Mouse (Mus musculus) liver, embryonic 14.5 days (tissue): ENCODE data around the gene Tedc2. TPM values are rescaled to one million over a fixed set of nuclear protein-coding genes. Genes with fewer than 3 reads are reported as not detected.

Experiments
- ATAC-seq: fragments of 200-750 bp; cut with Nextera tagmentation; 2 replicates; pipeline ENCODE4 v1.8.0; 2017; ENCODE audit warnings: moderate number of reproducible peaks, mild to moderate bottlenecking, moderate library complexity; ENCODE audit not compliant: insufficient read depth
- DNase-seq, 3 experiments: peaks; one replicate each; pipeline ENCODE4 v3.0.0-alpha.2; 2012 to 2013; ENCODE audit warnings: low read depth in 3 of 3, low spot score in 3 of 3
- H3K27ac ChIP-seq: fragments of 300-500 bp; sonication (generic); 2 replicates; pipeline ENCODE4 v1.5.1; 2014; ENCODE audit warnings: moderate library complexity, mild to moderate bottlenecking, control low read depth, inconsistent platforms
- H3K27me3 ChIP-seq: fragments of 300-500 bp; sonication (generic); 2 replicates; pipeline ENCODE4 v1.6.1; 2014; ENCODE audit warnings: mild to moderate bottlenecking, low read length, moderate library complexity; ENCODE audit not compliant: control insufficient read depth, insufficient read depth
- H3K36me3 ChIP-seq: fragments of 300-500 bp; sonication (generic); replicated peaks from 2 replicates; pipeline ENCODE4 v1.6.1; 2014; ENCODE audit warnings: low read depth; ENCODE audit not compliant: control insufficient read depth, insufficient read depth
- H3K4me1 ChIP-seq, 2 experiments: fragments of 200-500 bp in 1 of 2; fragments of 300-500 bp in 1 of 2; sonication (generic) in 1 of 2; replicated peaks; 2 replicates each; pipeline ENCODE4 v1.6.1; 2012 to 2014; ENCODE audit warnings: antibody characterized with exemption in 1 of 2, inconsistent platforms in 1 of 2, low read length in 1 of 2; ENCODE audit not compliant: control insufficient read depth in 2 of 2, insufficient read depth in 2 of 2
- H3K4me2 ChIP-seq: fragments of 300-500 bp; sonication (generic); 2 replicates; pipeline ENCODE4 v1.6.1; 2014; ENCODE audit warnings: low read depth, mild to moderate bottlenecking, control low read depth, moderate library complexity
- H3K4me3 ChIP-seq, 2 experiments: fragments of 200-500 bp in 1 of 2; fragments of 300-500 bp in 1 of 2; sonication (generic) in 1 of 2; 2 replicates each; pipeline ENCODE4 v1.5.1; 2012 to 2014; ENCODE audit warnings: low read depth in 2 of 2, low read length in 2 of 2, mild to moderate bottlenecking in 2 of 2, control low read depth in 1 of 2, inconsistent platforms in 1 of 2, moderate library complexity in 1 of 2; ENCODE audit not compliant: insufficient read depth in 1 of 2
- H3K9ac ChIP-seq: fragments of 300-500 bp; sonication (generic); replicated peaks from 2 replicates; pipeline ENCODE4 v1.6.1; 2014; ENCODE audit warnings: mild to moderate bottlenecking, control low read depth, moderate library complexity
- H3K9me3 ChIP-seq: fragments of 300-500 bp; sonication (generic); 2 replicates; pipeline ENCODE4 v1.6.1; 2016; ENCODE audit warnings: low read length, mixed read lengths; ENCODE audit not compliant: control insufficient read depth
- CTCF ChIP-seq: IDR thresholded peaks from 2 replicates; pipeline ENCODE4 v1.5.1; 2016; ENCODE audit warnings: antibody characterized with exemption, low read depth, control low read depth
- EP300 ChIP-seq: IDR thresholded peaks from 2 replicates; pipeline ENCODE4 v1.6.1; 2016; ENCODE audit warnings: antibody characterized with exemption, low read depth
- WGBS: fragments of 180-500 bp; shearing (Covaris S2); extraction: QIAGEN DNeasy Blood & Tissue Kit; methylation state at CpG from one replicate; pipeline ENCODE4 v1.1.7; 2014; ENCODE audit not compliant: insufficient replicate concordance; 5-methylcytosine and 5-hydroxymethylcytosine counted together
- polyA plus RNA-seq, 2 experiments: library from polyadenylated mRNA; depleted of rRNA in 1 of 2; stranded (reverse) in 1 of 2; unstranded in 1 of 2; fragments of >200 nt; fragmentation: Nextera tagmentation in 1 of 2; extraction: Ambion mirVana in 1 of 2; gene quantifications; 2 replicates each; pipeline versions ENCODE4 v1.2.1 to v1.2.3; 2012 to 2014

The Tedc2 gene
- polyA plus RNA-seq, 2 experiments: 7.9 to 18.3 TPM

DNA sequence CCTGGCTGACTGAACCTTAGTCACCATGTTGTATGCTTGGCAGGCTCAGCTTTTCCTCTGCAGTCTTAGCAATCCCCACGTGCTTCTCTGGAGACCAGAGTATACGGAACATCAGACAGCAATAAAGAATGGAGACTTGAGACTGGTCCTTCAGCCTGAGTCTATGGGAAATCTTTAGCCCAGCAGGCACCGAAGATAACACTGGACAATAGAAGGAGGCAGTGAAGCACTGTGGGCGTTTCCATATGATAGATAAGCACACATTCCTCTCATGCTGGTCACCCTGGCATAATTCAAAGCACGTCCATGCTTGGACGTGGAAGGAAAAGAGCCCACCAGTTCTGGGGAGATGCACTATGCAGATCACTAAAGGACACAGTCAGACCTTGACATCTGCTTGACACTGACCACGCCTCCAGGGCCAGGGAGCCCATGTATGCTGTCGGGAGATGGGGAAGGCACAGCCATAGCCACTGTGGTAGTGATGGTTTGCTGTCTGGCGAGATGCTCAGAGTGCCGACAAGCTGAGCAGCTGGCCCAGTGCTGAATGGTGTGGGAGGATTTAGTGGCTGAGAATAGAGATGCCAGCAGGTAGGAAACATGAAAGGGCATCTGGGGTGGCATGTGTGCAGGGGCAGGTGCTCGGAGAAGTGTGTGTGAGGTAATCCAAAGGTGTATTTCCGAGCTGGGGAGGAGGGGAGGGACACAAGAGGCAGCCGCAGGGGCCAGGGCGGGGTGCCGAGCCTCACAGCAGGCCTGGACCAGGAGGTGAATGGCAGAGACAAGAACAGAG lies 23.4 kb downstream of the Tedc2 start:
- Histone ChIP-seq H3K4me2 (peak overlapping the region; percentile 29; the same call in 1 of the 2 replicates), H3K27me3 (no peaks in the 10 kb centered on the region), H3K9me3 (no peaks in the 10 kb centered on the region), H3K9ac (no peak overlapping the region; the same call in none of the 2 replicates), H3K4me3 (0 out of 4 replicates have a peak overlapping the region, but pooled peaks of 1 of the 2 experiments have one; percentile 5), H3K4me1 (peaks cover 75 to 87% of the 10 kb centered on the region in 2 experiments), H3K27ac (peak overlapping the region; percentile 13; the same call in 1 of the 2 replicates), H3K36me3 (no peaks in the 10 kb centered on the region; the same call in 1 of the 2 replicates)
- 44% methylated on average over 15 of the region's 15 CpGs for WGBS
- DNase-seq (peak; percentile 58 to 60 (median 59)), ATAC-seq (peak; percentile 35)
- TF ChIP-seq CTCF: no peak
- peak; percentile 32; the same call in 1 of the 2 replicates for TF ChIP-seq EP300

DNA sequence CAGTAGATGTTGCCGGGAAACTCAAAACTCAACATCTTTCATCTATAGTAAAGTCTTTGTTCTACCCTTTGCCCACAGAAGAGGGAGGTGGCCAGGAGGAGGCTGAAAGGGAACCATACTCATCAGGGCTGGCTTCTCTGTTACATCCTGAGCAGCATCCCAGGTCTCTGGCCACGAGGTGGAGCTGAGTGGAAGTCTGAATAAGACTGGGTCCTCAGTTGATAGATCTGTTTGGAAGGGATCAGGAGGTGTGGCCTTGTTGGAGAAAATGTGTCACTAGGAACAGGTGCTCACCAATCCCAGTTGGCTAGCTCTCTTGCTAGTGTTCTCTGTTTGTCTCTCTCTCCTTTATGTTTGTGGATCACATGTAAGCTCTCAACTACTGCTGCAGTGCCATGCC lies 25.3 kb downstream of the Tedc2 start:
- Histone ChIP-seq H3K9ac (no peak overlapping the region), H3K9me3 (no peaks in the 10 kb centered on the region), H3K4me3 (no peak overlapping the region), H3K27ac (no peak overlapping the region), H3K4me2 (no peak overlapping the region), H3K36me3 (no peaks in the 10 kb centered on the region), H3K4me1 (peaks cover 58 to 72% of the 10 kb centered on the region in 2 experiments), H3K27me3 (no peaks in the 10 kb centered on the region)
- TF ChIP-seq CTCF (no peak), EP300 (no peak)
- ATAC-seq: no peak
- WGBS: 75% methylated on average over 2 of the region's 2 CpGs
- no peak for DNase-seq

DNA sequence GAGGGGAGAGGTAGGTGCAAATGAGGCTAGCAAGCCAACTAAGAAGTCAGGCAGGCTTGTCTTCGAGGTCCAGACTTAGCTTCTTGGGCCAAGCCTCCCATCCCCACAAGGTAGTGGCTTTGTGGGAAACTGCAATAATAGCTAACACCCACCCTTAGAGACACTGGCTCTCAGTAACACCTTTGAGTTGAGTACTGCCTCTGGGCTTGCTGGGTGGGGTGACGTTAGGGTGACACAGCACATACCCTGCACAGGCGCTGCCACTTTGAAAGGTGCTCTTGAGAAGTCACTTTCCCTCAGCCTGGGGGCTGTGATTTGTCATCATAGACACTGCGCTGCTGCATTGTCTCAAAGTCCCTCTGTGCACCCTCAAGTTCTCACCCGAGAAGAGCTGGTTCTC lies 26.9 kb downstream of the Tedc2 start:
- H3K4me3 ChIP-seq: no peak overlapping the region
- H3K27me3 ChIP-seq: no peaks in the 10 kb centered on the region
- ATAC-seq (peak; percentile 67), DNase-seq (no peak)
- no peaks in the 10 kb centered on the region for H3K9me3 ChIP-seq
- peaks cover 44 to 56% of the 10 kb centered on the region in 2 experiments for H3K4me1 ChIP-seq
- peak overlapping the region; percentile 56 for H3K27ac ChIP-seq
- no peak for TF ChIP-seq EP300
- no peak for TF ChIP-seq CTCF
- H3K4me2 ChIP-seq: peak overlapping the region; percentile 35
- 66% methylated on average over 5 of the region's 5 CpGs for WGBS
- peaks cover 5% of the 10 kb centered on the region for H3K36me3 ChIP-seq
- H3K9ac ChIP-seq: peak overlapping the region; percentile 36; the same call in 1 of the 2 replicates

DNA sequence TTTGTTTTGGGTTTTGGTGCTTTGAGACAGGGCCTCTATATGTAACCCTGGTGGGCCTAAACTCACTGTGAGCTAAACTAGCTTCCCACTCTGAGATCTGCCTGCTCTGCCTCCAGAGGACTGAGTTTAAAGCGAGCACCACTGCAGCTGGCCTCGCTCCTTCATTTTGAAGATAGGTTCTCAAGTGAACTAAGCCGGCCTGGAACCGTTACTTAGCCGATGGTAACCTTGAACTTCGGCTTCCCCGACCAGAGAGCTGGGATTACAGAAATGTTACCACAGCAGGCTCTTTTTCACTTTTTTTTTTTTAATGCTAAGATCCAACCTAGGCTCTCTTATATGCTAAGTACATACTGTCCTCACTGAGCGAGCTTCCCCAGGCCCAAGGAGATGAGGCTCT lies 27.4 kb downstream of the Tedc2 start:
- WGBS: 81% methylated on average over 8 of the region's 8 CpGs
- peak overlapping the region; percentile 56 for H3K27ac ChIP-seq
- H3K4me2 ChIP-seq: peak overlapping the region; percentile 35

DNA sequence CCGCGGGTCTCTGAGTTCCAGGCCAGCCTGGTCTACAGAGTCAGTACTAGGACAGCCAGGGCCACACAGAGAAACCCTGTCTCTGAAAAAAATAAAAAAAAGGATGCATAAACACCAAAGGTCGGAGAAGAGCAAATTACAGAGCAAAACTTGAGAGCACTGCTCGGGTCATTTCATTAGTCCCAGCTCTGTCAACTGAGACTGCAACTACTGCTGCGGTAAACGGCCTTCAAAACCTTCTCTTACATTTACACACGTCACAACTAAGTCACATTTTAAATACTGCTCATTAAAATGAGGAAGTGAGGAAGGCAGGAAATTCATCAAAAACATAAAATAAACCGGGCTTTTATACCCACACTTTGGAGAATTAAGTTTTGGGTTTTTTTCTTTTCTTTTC lies 27.8 kb downstream of the Tedc2 start:
- Histone ChIP-seq H3K9me3 (no peaks in the 10 kb centered on the region), H3K9ac (no peak overlapping the region), H3K4me1 (peaks cover 35 to 47% of the 10 kb centered on the region in 2 experiments), H3K27ac (peak overlapping the region; percentile 56), H3K27me3 (no peaks in the 10 kb centered on the region), H3K4me3 (no peak overlapping the region), H3K36me3 (peaks cover 10% of the 10 kb centered on the region), H3K4me2 (no peak overlapping the region)
- DNase-seq (no peak), ATAC-seq (no peak)
- no peak for TF ChIP-seq CTCF
- no peak for TF ChIP-seq EP300
- 70% methylated on average over 8 of the region's 8 CpGs for WGBS

More for the DNA sequence above, 27.4 kb downstream of the Tedc2 start:
- no peak for TF ChIP-seq EP300
- DNase-seq (no peak), ATAC-seq (no peak)
- H3K9me3 ChIP-seq: no peaks in the 10 kb centered on the region
- no peak overlapping the region for H3K4me3 ChIP-seq
- H3K27me3 ChIP-seq: no peaks in the 10 kb centered on the region
- H3K36me3 ChIP-seq: peaks cover 8% of the 10 kb centered on the region
- H3K4me1 ChIP-seq: peaks cover 39 to 51% of the 10 kb centered on the region in 2 experiments
- peak overlapping the region; percentile 36; the same call in 1 of the 2 replicates for H3K9ac ChIP-seq
